Mouse (Mus musculus) midbrain, embryonic 16.5 days (tissue): ENCODE measurements around the gene Rpl18. TPM values are rescaled to one million over a fixed set of nuclear protein-coding genes. Genes with fewer than 3 reads are reported as not detected.

Experiments used
- ATAC-seq: fragments of 200-750 bp; cut with Nextera tagmentation; 2 replicates; pipeline ENCODE4 v1.8.0; 2017; ENCODE audit warnings: moderate TSS enrichment
- H3K27ac ChIP-seq: fragments of 300-500 bp; sonication (generic); 2 replicates; pipeline ENCODE4 v1.5.1; 2014; ENCODE audit warnings: mild to moderate bottlenecking, low read length, mixed read lengths
- H3K27me3 ChIP-seq: fragments of 300-500 bp; sonication (generic); 2 replicates; pipeline ENCODE4 v1.6.1; 2014; ENCODE audit warnings: low read depth, low read length, mixed read lengths; ENCODE audit not compliant: control insufficient read depth, insufficient read depth
- H3K36me3 ChIP-seq: fragments of 300-500 bp; sonication (generic); 2 replicates; pipeline ENCODE4 v1.6.1; 2014; ENCODE audit warnings: mild to moderate bottlenecking, low read length, moderate library complexity, mixed read lengths; ENCODE audit not compliant: control insufficient read depth, insufficient read depth
- H3K4me1 ChIP-seq: fragments of 300-500 bp; sonication (generic); 2 replicates; pipeline ENCODE4 v1.6.1; 2014; ENCODE audit warnings: mild to moderate bottlenecking, low read length, mixed read lengths; ENCODE audit not compliant: control insufficient read depth, insufficient read depth
- H3K4me2 ChIP-seq: fragments of 300-500 bp; sonication (generic); 2 replicates; pipeline ENCODE4 v1.6.1; 2014; ENCODE audit warnings: mild to moderate bottlenecking, low read length, mixed read lengths
- H3K4me3 ChIP-seq: fragments of 300-500 bp; sonication (generic); 2 replicates; pipeline ENCODE4 v1.5.1; 2014; ENCODE audit warnings: low read depth, mild to moderate bottlenecking, low read length, moderate library complexity, mixed read lengths
- H3K9ac ChIP-seq: fragments of 300-500 bp; sonication (generic); 2 replicates; pipeline ENCODE4 v1.6.1; 2014; ENCODE audit warnings: low read depth, low read length, mixed read lengths
- H3K9me3 ChIP-seq: fragments of 300-500 bp; sonication (generic); replicated peaks from 2 replicates; pipeline ENCODE4 v1.6.1; 2014; ENCODE audit warnings: mild to moderate bottlenecking, low read length, mixed read lengths; ENCODE audit not compliant: control insufficient read depth, poor library complexity, severe bottlenecking
- WGBS: fragments of 180-500 bp; shearing (Covaris S2); extraction: QIAGEN DNeasy Blood & Tissue Kit; methylation state at CpG from one replicate; pipeline ENCODE4 v1.1.7; 2014; 5-methylcytosine and 5-hydroxymethylcytosine counted together
- polyA plus RNA-seq: library from polyadenylated mRNA; unstranded; fragments of >200 nt; fragmentation: Nextera tagmentation; extraction: Ambion mirVana; gene quantifications from 2 replicates; pipeline ENCODE4 v1.2.1, GENCODE M21; 2015

The Rpl18 gene
- polyA plus RNA-seq, 1 experiment from 2014 or later = 475 TPM

- H3K36me3 ChIP-seq = no peaks in the 10 kb centered on the region
- no peak; the same call in 1 of the 2 replicates for ATAC-seq
- H3K4me2 ChIP-seq = peak overlapping the region; percentile 98
- 30% methylated on average over 12 of the region's 12 CpGs for WGBS
- peak overlapping the region; percentile 86 for H3K27ac ChIP-seq
- H3K4me1 ChIP-seq = peaks cover 63% of the 10 kb centered on the region
- H3K4me3 ChIP-seq = peak overlapping the region; percentile 62
- H3K9me3 ChIP-seq = no peaks in the 10 kb centered on the region
- H3K9ac ChIP-seq = peak overlapping the region; percentile 62
- 0 out of 2 replicates have a peak, but pooled peaks cover under 1% of the 10 kb centered on the region for H3K27me3 ChIP-seq
Measured at GRCm38 (mm10) chr7:45703521-45704033, 11.7 kb upstream of the Rpl18 start.

DNA sequence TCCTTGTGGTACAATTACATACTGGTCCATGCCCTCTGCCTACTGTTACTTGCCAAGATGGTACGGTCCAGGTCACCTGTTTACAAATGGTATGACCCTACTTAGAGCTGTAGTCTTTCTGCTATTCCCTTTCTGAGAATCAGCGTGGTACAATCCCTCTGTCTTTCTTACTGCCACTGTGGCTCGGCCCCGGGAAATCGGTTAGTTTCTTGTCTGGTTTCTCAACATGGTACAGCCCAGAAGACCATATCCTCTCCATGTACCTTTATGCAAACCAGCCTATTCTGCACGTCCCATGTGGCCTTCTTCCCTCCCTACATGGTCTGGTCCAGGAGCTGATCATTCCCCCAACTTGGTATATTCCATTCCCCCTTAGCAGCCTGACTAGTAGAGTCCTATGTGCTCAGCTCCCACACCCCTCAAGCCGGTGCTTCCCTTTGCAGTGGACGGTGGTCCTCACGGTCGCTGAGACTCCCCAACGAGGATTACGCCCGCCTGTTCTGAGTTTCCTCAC is 11.2 kb upstream of the Rpl18 start:
- Histone ChIP-seq H3K4me3 (peak overlapping the region; percentile 62), H3K9ac (peak overlapping the region; percentile 62), H3K27ac (peak overlapping the region; percentile 86), H3K4me1 (peaks cover 67% of the 10 kb centered on the region), H3K36me3 (no peaks in the 10 kb centered on the region), H3K9me3 (no peaks in the 10 kb centered on the region), H3K27me3 (no peaks in the 10 kb centered on the region), H3K4me2 (peak overlapping the region; percentile 98)
- WGBS = under 1% methylated on average over 13 of the region's 13 CpGs
- peak; percentile 61 for ATAC-seq

GRCm38 (mm10) chr7:45704730-45705442 is 10.4 kb upstream of the Rpl18 start, which contains the start of gene Dbp:
Gene Dbp, plus strand, starts transcription at chr7:45705088.
- H3K4me1 ChIP-seq = peaks cover 72% of the 10 kb centered on the region
- peak within 1 kb of the TSS; percentile 62 for H3K4me3 ChIP-seq
- ATAC-seq = peak; percentile 82
- H3K9ac ChIP-seq = peak within 1 kb of the TSS; percentile 84
- H3K27ac ChIP-seq = peak within 1 kb of the TSS; percentile 86
- H3K36me3 ChIP-seq = peaks cover under 1% of the 10 kb centered on the region; the same call in 1 of the 2 replicates
- H3K27me3 ChIP-seq = no peaks in the 10 kb centered on the region
- H3K9me3 ChIP-seq = no peaks in the 10 kb centered on the region
- 0% methylated on average over 36 of the region's 36 CpGs for WGBS
- peak within 1 kb of the TSS; percentile 98 for H3K4me2 ChIP-seq

GRCm38 (mm10) chr7:45705443-45705864 is 9.8 kb upstream of the Rpl18 start:
- Histone ChIP-seq H3K4me3 (peak overlapping the region; percentile 62), H3K27me3 (no peaks in the 10 kb centered on the region), H3K9ac (peak overlapping the region; percentile 84), H3K27ac (peak overlapping the region; percentile 67), H3K4me2 (peak overlapping the region; percentile 98), H3K9me3 (no peaks in the 10 kb centered on the region), H3K4me1 (peaks cover 76% of the 10 kb centered on the region), H3K36me3 (peaks cover 4% of the 10 kb centered on the region; the same call in 1 of the 2 replicates)
- 0% methylated on average over 21 of the region's 21 CpGs for WGBS
- ATAC-seq = no peak

DNA sequence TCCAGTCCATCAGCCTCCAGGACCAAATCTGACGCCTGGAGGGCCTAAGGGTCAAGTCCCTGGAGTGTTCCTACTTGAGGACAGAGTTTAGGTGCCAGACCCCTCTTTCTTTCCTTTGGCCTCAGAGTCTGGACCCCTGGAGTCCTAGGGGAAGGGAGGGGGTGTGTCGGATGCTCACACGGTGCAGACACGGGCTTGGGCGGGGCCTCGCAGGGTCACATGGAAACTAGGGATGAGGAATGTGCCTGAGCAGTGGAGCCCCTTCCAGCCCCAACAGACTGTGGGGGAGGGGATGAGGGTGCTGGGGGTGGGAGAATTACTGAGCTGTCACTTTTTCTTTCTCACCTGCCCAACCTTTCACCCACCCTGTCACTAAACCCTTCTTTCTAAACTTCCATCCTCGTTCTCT is 9.4 kb upstream of the Rpl18 start:
- Histone ChIP-seq H3K4me1 (peaks cover 72% of the 10 kb centered on the region), H3K27me3 (no peaks in the 10 kb centered on the region), H3K27ac (no peak overlapping the region), H3K36me3 (peaks cover 8% of the 10 kb centered on the region), H3K9me3 (no peaks in the 10 kb centered on the region), H3K4me2 (peak overlapping the region; percentile 98), H3K9ac (peak overlapping the region; percentile 84), H3K4me3 (peak overlapping the region; percentile 62)
- ATAC-seq = no peak
- 0% methylated on average over 7 of the region's 7 CpGs for WGBS

- peaks cover 65% of the 10 kb centered on the region for H3K4me1 ChIP-seq
- ATAC-seq = no peak
- H3K9ac ChIP-seq = peak overlapping the region; percentile 84
- WGBS = under 1% methylated on average over 42 of the region's 45 CpGs
- peaks cover 17% of the 10 kb centered on the region for H3K36me3 ChIP-seq
- no peaks in the 10 kb centered on the region for H3K27me3 ChIP-seq
- H3K27ac ChIP-seq = peak overlapping the region; percentile 60
- no peaks in the 10 kb centered on the region for H3K9me3 ChIP-seq
- peak overlapping the region; percentile 62 for H3K4me3 ChIP-seq
- H3K4me2 ChIP-seq = peak overlapping the region; percentile 98
Measured at GRCm38 (mm10) chr7:45706721-45707241, 8.5 kb upstream of the Rpl18 start.

DNA sequence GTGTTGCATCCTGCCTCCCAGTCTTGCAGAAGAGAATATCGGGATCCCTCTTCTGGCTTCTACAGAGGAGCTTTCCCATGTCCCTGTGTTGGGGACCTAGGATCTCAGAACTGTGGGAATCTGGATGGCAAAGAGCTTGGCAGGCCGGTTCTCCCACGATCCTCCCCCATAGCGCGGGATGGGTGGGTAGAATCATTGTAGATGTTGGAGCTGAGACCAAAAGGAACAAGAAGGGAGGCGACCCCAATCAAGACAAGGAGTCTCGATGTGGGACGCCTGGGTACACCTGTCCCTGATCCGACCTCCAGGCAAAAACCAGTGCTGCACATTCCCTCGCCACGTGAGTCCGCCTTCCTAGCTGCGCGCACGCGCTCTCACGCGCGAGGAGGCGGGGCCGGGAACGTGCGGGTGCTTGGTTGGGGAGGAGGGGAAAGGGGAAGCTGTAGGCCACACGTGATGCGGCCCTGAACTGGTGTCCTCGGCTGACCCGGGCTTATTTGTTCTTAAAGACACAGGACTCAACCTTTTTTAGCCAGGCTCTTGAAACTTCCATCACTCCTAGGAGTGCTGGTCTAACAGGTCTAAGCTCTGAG is 7.8 kb upstream of the Rpl18 start:
- Histone ChIP-seq H3K4me2 (peak overlapping the region; percentile 98), H3K27me3 (no peaks in the 10 kb centered on the region), H3K27ac (peak overlapping the region; percentile 60), H3K9ac (peak overlapping the region; percentile 84), H3K4me3 (peak overlapping the region; percentile 62), H3K9me3 (no peaks in the 10 kb centered on the region), H3K36me3 (peaks cover 20% of the 10 kb centered on the region), H3K4me1 (peaks cover 65% of the 10 kb centered on the region)
- 1% methylated on average over 27 of the region's 27 CpGs for WGBS
- ATAC-seq = no peak

GRCm38 (mm10) chr7:45708221-45708761 is 7.0 kb upstream of the Rpl18 start:
- no peak for ATAC-seq
- H3K4me1 ChIP-seq = peaks cover 57% of the 10 kb centered on the region
- H3K4me3 ChIP-seq = no peak overlapping the region
- no peaks in the 10 kb centered on the region for H3K9me3 ChIP-seq
- H3K9ac ChIP-seq = peak overlapping the region; percentile 31; the same call in 1 of the 2 replicates
- H3K4me2 ChIP-seq = peak overlapping the region; percentile 98
- 56% methylated on average over 13 of the region's 13 CpGs for WGBS
- H3K27me3 ChIP-seq = no peaks in the 10 kb centered on the region
- peaks cover 28% of the 10 kb centered on the region for H3K36me3 ChIP-seq
- peak overlapping the region; percentile 79 for H3K27ac ChIP-seq
